Mouse (Mus musculus) cortical plate, adult 2 months (tissue): ENCODE data around the gene Mocs2.

Experiments
- CTCF ChIP-seq: fragments of 200-500 bp; IDR thresholded peaks from 2 replicates; pipeline ENCODE4 v1.5.1; 2011; ENCODE audit warnings: mild to moderate bottlenecking, control low read depth, low read length; ENCODE audit not compliant: insufficient read depth; ENCODE audit errors: extremely low read depth
- POLR2A ChIP-seq: fragments of 200-500 bp; IDR thresholded peaks from 2 replicates; pipeline ENCODE4 v1.6.1; 2011; ENCODE audit warnings: mild to moderate bottlenecking, low read length, control low read depth; ENCODE audit not compliant: insufficient read depth; ENCODE audit errors: extremely low read depth

GRCm38 (mm10) chr13:114802971-114803370 is 15.1 kb upstream of the Mocs2 start:
- no peak for TF ChIP-seq POLR2A
- no peak for TF ChIP-seq CTCF
